Mouse (Mus musculus) right cerebral cortex, postnatal 36 days (tissue): ENCODE results near the gene Iqch.

Experiments used
- DNase-seq, 2 experiments: peaks; one replicate each; pipeline ENCODE4 v3.0.0; 2022; ENCODE audit warnings: low spot score in 2 of 2, mixed read lengths in 1 of 2

Gene Iqch

DNA sequence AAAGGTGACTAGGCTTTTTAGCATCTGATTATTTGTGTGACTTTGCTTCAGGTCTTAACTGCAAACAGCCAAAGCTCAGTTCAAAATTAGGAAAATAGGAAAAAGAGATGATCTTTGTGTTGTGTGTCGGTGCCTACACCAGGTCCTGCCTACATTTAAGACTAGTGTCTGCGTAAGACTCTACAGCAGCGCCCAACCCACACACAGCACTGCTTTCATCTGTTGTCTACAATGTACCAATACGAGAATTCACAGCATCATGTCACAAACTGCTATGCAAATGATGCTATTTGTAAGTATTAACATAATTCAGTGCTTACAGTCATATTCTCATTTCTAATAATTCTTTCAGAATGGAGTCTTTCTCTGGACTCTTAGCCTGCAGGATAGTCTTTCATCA is 108.5 kb downstream of the Iqch start:
- no peak for DNase-seq

DNA sequence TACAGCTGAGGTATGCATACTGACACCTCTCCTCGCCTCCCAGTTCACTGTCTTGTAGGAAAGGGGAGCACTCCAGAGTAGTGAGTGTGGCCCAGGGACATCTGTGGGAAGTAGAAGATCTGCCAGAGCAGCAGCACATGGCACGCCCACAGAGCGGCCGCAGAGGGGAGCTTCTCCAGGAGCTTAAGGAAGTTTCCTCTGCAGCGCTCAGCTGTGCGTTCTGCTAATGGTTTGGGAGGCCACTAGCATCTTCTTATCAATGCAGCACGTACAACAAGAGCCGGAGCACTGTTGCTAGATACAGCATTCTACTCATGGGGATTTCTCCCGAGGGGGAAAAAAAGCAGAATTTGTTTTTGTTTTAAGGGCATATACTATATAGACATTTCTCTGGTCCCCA is 110.0 kb downstream of the Iqch start:
- DNase-seq: peak in 1 of 2 experiments; percentile 3

DNA sequence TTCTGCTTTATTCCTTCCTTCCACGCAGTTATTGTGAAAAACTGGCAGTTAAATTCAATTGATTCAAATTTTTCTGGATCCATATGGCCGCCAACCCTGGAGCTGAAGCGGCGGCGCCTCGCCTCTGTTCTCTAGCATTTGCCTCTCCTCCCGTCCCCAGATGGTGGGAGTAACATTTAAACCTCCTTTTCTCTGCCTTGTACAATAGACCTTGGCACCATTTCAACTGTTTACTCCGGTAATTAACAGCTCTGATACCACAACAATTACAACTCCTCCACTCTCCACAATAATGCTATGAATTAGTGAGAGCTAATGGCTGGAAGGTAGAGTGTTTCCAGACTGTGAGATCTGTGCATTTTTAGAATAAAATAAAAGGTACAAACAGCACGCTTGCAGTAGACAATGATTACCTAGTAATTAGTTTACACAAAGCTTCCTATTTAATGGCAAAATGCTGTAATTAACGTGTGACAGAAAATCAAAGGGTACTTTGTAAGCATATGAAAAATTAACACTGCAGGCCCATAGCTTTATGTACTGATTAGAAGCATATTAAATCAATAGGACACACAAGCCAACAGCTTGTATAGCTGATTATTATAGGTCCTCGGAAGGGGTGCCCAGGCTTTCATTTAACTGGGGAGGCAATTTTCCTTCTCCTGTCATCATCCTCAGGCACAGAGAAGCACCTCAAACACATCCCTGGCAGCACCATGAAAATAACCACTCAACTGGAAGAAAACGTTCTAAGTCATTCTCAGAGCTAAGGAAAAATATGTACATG is 111.6 kb downstream of the Iqch start:
- no peak for DNase-seq

DNA sequence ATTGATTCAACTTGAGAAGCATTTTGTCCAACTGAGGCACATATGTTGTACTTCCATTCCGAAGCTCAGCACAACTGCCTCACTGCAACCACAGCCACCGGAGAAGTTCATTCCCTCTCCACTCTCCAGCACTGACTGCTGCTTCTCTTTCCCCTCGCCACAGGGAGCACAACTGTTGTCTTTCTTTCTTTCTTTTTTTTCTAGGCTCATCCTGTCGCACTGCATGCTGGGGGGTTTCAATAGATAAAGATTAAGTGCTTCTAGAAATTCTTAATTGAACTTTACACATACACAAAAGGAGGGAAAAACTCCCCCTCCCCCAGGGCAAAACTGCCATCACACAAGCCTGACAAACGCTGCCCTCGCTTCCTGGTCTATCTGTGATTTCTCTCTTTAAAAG is 113.1 kb downstream of the Iqch start:
- DNase-seq: no peak

DNA sequence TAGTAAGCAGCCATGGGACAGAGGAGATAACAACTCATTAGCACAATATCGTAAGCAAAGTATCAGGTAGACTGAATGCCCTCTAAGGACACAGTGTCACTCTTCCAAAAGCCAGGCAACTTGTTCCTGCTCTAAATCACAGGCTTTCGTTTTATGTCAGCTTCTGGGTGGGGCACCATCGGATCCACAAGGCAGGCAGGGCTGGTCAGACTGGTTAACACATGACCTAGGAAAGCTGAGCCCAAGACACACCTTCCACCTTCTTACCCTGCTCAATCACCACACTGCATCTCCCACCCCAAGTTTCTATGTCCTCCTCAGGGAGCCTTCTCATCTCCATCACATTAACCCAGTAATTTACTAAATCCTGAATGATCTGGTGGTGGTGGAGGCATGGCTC is 136.7 kb downstream of the Iqch start:
- no peak for DNase-seq

DNA sequence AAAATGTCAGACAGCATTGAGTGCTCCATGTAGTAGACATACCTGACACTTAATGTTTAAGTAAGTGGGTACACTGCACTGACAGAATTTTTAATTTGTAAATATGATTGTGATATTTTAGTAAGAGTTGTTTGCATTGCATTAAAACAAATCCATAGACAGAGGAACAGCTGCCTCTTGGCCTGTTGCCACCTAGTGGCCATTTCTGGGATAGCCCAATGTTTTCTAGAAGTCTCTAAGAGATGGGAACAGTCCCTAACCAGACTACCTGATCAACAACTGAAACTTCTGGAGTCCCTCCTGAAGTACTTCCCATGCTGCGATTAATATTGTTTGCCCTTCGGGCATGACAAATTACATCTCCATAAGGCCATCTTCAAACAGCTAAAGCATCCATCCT is 140.0 kb downstream of the Iqch start:
- DNase-seq: peak; percentile 19 to 34

DNA sequence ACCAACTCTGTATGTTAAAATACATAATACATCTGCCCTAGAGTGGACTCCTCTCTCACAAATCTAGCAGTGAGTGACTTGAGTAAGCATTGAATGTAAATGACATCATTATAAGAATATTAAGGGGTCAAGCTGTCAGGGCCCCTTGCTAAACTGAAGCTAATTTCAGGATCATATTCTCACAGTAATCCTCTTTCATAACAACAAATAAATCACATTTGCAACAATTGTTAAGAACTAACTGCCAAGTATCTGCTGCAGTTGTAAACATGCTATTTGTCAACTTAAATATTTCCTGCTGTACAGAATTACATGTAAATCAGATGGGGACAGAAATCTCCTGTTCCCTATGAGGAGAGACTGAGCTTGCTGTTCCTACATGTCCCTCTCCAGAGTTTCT is 145.9 kb downstream of the Iqch start:
- DNase-seq: no peak

DNA sequence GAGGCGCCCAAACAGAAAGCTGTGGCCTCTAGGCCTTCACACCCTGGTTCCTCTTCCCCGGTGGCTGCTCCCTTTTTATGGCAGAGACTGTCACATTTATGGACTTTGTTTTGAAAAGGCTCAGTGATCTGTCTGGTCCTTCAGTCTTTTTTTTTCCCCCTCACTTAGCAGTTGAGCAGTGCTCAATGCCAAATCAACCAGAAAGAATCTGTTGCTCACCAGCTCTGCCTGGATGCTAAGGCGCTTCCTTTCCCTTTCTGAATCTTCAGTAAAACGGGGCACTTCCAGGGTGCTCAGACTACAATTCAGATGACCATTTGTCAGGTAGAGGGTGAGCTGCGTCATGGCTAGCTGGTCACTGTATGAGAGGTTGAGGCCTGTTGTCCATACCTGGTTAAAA is 148.0 kb downstream of the Iqch start:
- DNase-seq: no peak

DNA sequence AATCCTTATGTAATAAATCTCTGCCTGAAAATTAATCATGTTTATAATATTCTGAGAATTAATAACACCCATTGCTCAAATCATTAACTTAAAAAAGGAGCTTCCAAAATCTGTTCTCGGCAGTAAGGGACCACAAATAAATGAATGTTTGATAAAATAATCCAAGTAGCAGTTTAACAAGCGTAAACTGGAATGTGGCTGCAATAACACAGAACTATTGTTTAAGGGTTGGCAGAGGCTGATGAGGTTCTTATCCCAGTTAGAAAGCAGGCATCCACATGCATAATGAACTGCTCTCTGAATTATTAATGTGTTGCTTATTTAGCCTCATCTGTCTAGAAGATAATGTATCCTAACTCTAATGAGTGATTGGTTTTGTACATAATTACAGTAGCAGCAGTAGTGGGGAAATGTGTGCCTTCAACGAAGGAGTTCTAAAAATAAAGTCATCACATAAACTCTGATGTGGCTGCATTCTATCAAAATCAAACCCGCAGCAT is 151.7 kb downstream of the Iqch start:
- no peak for DNase-seq

DNA sequence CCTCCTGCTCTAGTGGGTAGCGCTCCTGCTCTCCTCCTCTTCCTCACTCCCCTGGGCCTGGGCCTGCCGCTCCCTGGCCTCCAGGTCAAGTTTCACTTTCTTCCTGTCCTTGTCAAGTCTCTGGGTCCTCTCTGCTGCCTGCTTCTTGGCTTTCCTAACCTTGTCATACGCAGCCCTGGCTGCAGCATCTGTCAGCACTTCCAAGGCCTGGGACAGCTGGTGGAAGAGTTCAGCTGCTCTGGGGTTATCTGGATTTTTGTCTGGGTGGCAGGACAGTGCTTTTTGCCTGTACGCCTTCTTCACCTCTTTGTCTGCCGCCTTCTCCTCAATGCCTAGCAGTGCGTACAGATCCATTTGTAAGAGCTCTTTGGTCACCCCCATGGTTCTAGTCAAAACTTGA is 158.6 kb downstream of the Iqch start:
- no peak for DNase-seq

DNA sequence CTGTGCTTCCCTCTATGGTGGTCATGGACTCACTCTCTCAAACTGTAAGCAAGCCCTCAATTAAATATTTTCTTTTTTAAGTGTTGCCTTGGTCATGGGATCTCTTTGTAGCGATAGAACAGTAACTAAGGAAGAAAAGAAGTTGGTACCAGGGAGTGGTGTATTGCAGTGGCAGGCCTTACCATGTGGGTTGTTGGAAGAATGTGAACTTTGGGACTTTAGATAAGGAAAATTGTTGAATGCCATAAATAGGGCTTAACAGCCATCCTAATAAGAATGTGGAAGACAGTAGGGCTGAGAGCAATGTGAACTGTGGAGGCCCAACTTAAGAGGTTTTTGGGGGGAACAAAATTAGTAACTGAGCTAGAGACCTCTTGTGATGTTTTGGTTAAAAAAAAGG is 171.6 kb downstream of the Iqch start:
- no peak for DNase-seq

DNA sequence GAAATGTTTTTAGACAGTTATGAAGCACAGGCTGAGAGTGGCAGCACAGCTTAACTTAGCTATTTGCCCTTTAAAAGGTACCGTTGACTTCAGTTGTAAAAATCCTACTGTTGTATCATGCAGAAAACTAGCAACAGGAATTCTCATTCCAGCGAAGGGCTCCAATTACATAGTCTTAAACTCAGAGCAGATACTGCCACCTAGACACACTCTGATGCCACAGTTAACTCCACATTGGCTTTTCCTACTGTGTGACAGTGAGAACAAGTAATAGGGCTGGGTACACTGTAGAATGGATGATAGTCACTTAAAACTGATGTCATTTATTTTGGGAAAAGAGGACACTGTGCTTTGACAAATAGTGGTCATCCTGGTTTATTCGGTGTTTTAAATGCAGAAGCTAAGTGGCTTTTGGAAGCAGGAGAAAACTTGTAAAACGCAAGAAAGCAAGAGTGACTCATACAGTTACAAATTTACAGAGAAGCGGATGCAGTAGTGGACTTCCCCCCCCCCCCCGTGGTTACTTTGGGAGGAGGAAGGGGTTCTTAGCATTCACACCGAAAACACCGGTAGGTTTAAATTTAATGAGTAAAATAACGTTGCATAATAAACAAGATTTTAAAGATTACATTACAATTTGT is 181.1 kb downstream of the Iqch start:
- no peak for DNase-seq

DNA sequence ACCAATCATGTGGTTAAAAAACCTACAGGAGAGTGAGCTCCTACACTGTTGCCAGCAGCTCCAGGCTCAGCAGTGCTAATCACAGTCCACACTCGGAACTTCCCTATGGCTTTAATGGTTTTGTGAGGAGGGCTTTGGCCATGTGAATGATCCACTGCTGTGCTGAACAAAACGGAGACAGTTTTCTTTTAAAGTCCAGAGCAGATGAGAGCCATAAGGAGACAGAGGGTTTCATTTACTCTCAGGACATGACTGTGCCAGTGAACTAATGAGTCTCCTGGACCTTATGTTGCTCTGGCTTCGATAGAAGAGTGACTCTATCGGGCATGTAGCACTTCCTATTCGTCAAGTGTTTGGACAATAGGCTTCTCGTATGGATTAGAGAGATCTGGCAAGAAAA is 181.9 kb downstream of the Iqch start:
- no peak for DNase-seq

DNA sequence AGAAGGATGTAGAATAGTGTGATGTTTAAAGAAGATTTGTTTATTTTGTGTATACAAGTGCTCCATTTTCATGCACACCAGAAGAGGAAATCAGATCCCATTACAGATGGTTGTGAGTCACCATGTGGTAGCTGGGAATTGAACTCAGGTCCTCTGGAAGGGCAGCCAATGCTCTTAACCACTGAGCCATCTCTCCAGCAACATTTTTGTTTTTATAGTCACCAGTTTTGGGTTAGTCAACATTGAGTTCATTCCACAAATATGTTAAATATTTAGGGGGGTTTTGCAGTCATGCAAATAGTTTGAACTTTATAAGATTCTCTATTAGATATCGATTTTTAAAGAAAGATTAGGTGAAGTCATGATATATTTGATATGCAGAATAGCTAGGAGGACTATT is 202.1 kb downstream of the Iqch start:
- no peak for DNase-seq

DNA sequence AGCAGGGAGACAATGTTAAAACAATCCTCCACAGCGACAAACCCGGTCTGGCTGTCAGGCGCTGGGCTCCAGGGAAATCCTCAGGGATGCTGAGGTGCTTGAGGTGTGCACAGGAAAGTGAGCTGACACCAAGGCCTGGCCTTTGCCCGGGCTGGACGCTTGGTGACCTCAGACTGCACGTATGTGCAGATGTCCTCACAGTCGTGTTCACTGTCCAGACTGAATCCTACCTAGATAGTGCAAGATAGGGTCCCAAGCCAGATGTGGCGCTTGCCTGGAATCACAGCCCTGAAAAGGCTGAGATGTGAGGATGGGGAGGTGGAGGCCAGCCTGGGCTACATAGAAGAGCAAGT is 202.9 kb downstream of the Iqch start:
- DNase-seq: no peak

DNA sequence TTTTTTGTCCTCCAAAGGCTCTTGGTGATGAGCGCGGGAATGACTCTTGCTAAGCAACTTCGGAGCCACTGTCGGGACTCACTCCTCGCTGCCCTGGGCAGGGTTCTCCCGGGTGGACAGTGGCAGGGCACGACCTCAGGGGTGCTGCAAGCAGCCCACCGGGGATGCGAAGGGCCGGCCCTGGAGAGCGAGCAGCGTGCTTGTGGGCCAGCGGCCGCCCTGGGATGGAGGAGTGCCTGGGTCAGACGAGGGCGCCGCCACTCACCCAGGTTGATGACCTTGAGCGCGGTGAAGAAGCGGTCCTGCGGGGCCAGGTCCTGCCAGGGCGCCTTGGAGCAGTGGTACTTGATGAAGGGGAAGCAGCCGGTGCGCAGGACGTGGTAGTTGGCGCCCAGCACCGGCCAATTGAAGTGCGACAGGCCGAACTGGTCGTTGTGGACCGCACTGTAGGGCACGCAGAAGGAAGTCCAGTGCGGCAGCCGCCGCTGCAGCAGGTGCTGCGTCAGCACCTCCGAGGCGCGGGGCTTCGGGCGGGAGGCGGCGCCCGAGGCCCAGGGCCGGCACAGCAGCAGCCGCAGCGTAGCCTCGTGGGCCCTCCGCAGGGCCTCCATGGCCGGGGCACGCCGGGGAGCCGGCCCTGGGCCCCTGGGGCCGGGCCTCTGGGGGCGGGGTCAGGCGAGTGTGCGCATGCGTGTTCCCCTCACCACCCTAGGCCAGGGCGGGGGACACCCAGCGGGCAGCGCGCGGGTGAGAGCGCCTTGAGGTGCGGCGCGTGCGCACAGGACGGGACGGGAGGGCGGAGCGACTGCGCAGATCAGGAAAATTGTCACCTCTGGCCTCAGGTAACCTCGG is 203.5 kb downstream of the Iqch start, which contains the start of gene 2300009A05Rik:
2300009A05Rik (minus strand) TSS at position 636 of the 852 bp plus-strand sequence.
- DNase-seq: peak; percentile 88 to 90

DNA sequence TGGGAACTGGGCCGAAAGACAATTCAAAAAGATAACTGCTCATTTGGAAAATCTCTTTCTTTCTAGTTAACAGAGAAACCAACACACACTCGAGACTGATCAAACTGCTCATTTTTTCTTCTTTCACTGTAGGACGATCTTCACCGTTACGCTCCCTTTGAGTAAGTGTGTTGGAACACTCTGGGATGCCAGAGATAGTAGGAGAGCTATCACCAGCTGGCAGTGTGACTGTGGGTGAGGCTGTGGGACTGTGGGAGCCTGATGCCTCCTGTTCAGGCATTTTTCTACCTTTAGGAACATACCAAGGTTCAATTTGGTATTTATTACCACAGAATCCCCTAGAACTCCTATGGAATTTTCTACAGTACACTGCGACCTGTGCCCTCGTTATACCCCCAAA is 206.7 kb downstream of the Iqch start:
- peak in 1 of 2 experiments; percentile 25 for DNase-seq

DNA sequence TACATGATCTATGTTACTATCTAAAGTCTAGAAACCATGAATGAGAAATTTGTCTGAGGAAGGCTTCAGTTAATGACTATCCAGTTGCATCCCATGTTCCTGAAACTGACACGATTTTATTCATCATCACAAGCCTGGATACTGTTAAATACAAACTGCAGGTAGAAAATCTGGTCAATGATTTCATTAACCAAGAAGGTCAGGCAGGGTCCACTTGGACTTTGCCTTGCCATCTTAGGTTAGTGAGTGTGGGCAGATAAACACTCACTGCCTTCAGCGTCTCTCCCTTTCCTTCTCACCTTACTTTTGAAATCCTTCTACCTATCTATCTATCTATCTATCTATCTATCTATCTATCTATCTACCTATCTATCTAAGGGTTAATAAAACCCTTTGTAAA is 211.0 kb downstream of the Iqch start:
- no peak for DNase-seq

DNA sequence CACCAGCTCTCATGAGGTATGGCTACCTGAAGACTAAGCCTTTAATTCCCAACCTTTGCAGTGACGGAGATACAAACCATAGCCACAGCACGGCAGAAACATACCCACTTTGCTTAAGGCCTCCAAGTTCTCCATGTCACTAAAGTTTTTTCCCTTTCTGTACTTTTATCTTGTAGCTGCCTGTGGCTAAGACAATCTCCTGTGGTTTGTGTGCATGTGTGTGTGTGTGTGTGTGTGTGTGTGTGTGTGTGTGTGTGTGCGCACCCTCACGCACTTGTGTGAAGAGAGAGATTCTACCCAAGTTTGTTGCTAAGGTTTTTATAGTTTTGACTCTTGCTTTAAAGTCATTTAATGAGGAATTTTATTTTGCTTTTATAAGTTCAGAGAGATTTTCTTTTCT is 219.5 kb downstream of the Iqch start:
- DNase-seq: no peak

DNA sequence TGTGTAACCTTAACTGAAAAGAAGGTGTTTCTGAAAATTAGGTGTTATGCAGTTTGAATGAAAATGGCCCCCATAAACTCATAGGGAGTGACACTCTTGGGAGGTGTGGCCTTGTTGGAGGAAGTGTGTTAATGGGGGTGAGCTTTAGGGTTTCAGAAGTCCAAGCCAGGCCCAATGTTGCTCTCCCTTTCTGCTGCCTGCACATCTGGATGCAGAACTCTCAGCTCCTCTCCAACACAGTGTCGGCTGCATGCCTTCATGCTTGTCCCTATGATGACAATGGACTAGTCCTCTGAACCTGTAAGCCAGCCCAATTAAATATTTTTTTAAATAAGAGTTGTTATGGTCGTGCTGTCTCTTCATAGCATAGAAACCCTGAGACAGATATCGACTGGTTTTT is 222.0 kb downstream of the Iqch start:
- DNase-seq: no peak

DNA sequence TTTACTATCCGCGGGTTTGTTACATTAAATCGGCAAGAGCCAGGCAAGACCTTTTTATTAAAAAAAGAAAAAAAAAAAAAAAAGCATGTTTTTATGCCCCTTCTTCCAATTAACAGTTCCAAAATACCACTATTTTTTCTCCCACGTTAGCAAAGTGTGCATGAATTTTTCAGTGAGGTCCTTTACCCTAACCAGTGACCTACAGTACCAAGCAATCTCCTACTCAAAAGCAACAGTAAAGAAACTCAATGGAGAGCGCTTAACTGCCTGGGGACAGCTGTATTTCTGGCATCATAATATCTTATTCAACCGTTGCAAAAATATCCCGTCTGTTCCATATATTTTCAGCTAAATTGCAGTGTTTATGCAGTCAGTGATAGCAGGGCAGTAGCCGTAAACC is 224.1 kb downstream of the Iqch start:
- no peak for DNase-seq
